Mouse (Mus musculus) megakaryocyte-erythroid progenitor cell, adult 5-6 weeks (primary cell): ENCODE results near the gene Maneal. TPM values are rescaled to one million over a fixed set of nuclear protein-coding genes. Genes with fewer than 3 reads are reported as not detected.

Experiments
- total RNA-seq, 2 experiments: library from RNA; stranded (forward) in 1 of 2; stranded (reverse) in 1 of 2; fragments of 200-1000, 215-1000 nt in 1 of 2; fragments of >200 nt in 1 of 2; fragmentation: Nextera tagmentation in 1 of 2; gene quantifications; 2 replicates each; pipeline ENCODE4 v1.2.3; 2014 to 2017

The Maneal gene
- total RNA-seq, 2 experiments from 2014 or later = not detected

Other genes starting within 250 kb of the Maneal start
- gene Pou3f1, start 205.4 kb downstream of the Maneal start, total RNA-seq (2014; fragmentation: Nextera tagmentation) = not detected in 2 replicates
- gene Pou3f1, start 205.4 kb downstream of the Maneal start, total RNA-seq (2017) = 0.23 TPM in 1 of 2 replicates, not detected in the other
- 54.9 and 55.0 TPM in 2 replicates for gene Utp11, start 168.6 kb downstream of the Maneal start, total RNA-seq (2014; fragmentation: Nextera tagmentation)
- gene Utp11, start 168.6 kb downstream of the Maneal start, total RNA-seq (2017) = 101 and 103 TPM in 2 replicates
- 3.3 and 5.3 TPM in 2 replicates for gene Fhl3, start 161.5 kb downstream of the Maneal start, total RNA-seq (2014; fragmentation: Nextera tagmentation)
- gene Fhl3, start 161.5 kb downstream of the Maneal start, total RNA-seq (2017) = 0.42 and 4.1 TPM in 2 replicates
- 99.2 and 101 TPM in 2 replicates for gene Sf3a3, start 147.4 kb downstream of the Maneal start, total RNA-seq (2014; fragmentation: Nextera tagmentation)
- gene Sf3a3, start 147.4 kb downstream of the Maneal start, total RNA-seq (2017) = 208 and 222 TPM in 2 replicates
- 77.5 and 89.7 TPM in 2 replicates for gene Inpp5b, start 120.3 kb downstream of the Maneal start, total RNA-seq (2014; fragmentation: Nextera tagmentation)
- gene Inpp5b, start 120.3 kb downstream of the Maneal start, total RNA-seq (2017) = 43.6 and 56.5 TPM in 2 replicates
- gene Mtf1, start 60.1 kb downstream of the Maneal start, total RNA-seq (2014; fragmentation: Nextera tagmentation) = 38.3 and 50.7 TPM in 2 replicates
- gene Mtf1, start 60.1 kb downstream of the Maneal start, total RNA-seq (2017) = 35.2 and 44.4 TPM in 2 replicates
- 32.1 and 62.2 TPM in 2 replicates for gene Yrdc, start 11.5 kb downstream of the Maneal start, total RNA-seq (2014; fragmentation: Nextera tagmentation)
- gene Yrdc, start 11.5 kb downstream of the Maneal start, total RNA-seq (2017) = 15.5 and 30.5 TPM in 2 replicates
- gene 1110065P20Rik, start 11.0 kb downstream of the Maneal start, total RNA-seq (2014; fragmentation: Nextera tagmentation) = 11.8 and 14.4 TPM in 2 replicates
- 1.5 and 4.2 TPM in 2 replicates for gene 1110065P20Rik, start 11.0 kb downstream of the Maneal start, total RNA-seq (2017)
- gene Epha10, start 18.7 kb upstream of the Maneal start, total RNA-seq (2014; fragmentation: Nextera tagmentation) = not detected in 2 replicates
- gene Epha10, start 18.7 kb upstream of the Maneal start, total RNA-seq (2017) = not detected in 2 replicates
- gene 9930104L06Rik, start 74.9 kb upstream of the Maneal start, total RNA-seq (2014; fragmentation: Nextera tagmentation) = 15.7 and 24.8 TPM in 2 replicates
- gene 9930104L06Rik, start 74.9 kb upstream of the Maneal start, total RNA-seq (2017) = 10.1 and 19.5 TPM in 2 replicates
- gene Cdca8, start 77.1 kb upstream of the Maneal start, total RNA-seq (2014; fragmentation: Nextera tagmentation) = 84.8 and 93.5 TPM in 2 replicates
- 121 and 127 TPM in 2 replicates for gene Cdca8, start 77.1 kb upstream of the Maneal start, total RNA-seq (2017)
- gene Rspo1, start 124.3 kb upstream of the Maneal start, total RNA-seq (2014; fragmentation: Nextera tagmentation) = not detected in 2 replicates
- not detected in 2 replicates for gene Rspo1, start 124.3 kb upstream of the Maneal start, total RNA-seq (2017)
- 98.8 and 99.5 TPM in 2 replicates for gene Gnl2, start 154.4 kb upstream of the Maneal start, total RNA-seq (2014; fragmentation: Nextera tagmentation)
- gene Gnl2, start 154.4 kb upstream of the Maneal start, total RNA-seq (2017) = 228 and 279 TPM in 2 replicates
- not detected in 2 replicates for gene Dnali1, start 203.5 kb upstream of the Maneal start, total RNA-seq (2014; fragmentation: Nextera tagmentation)
- not detected in 2 replicates for gene Dnali1, start 203.5 kb upstream of the Maneal start, total RNA-seq (2017)
- 25.4 and 26.1 TPM in 2 replicates for gene Snip1, start 204.5 kb upstream of the Maneal start, total RNA-seq (2014; fragmentation: Nextera tagmentation)
- gene Snip1, start 204.5 kb upstream of the Maneal start, total RNA-seq (2017) = 32.2 and 33.6 TPM in 2 replicates
- gene Meaf6, start 223.0 kb upstream of the Maneal start, total RNA-seq (2014; fragmentation: Nextera tagmentation) = 31.2 and 52.8 TPM in 2 replicates
- 34.5 and 49.7 TPM in 2 replicates for gene Meaf6, start 223.0 kb upstream of the Maneal start, total RNA-seq (2017)